Mouse (Mus musculus): ENCODE data around the gene Zfp511. TPM values are rescaled to one million over a fixed set of nuclear protein-coding genes. Genes with fewer than 3 reads are reported as not detected.
A peak's percentile ranks its signal among the peaks of the same experiment; 100 is the strongest.

Zfp511 gene
- polyA plus RNA-seq, 1 experiment from 2014 or later = 41.5 TPM

DNA sequence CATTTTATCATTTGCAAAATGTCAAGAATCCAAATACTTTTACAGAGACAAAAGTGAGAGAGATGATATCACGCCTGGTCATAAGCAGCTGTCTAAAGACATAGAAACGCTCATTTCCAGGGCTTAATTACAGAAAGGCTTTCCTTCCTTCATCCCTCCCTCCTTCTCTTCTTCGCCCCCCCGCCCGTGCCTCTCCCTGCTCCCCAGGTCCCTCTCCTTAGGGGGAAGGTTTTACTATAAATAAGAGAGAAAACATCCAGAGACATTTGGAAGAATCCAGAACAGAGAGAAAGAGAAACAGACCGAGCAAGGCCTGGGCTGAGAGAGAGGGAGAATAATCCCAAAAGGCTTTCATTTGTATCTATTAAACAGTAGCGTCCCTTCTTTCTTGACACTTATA, 735 bp upstream of the Zfp511 start:
- Histone ChIP-seq H3K4me1 (replicated peaks; ENCODE audit: control insufficient read depth, insufficient read depth, low read length) (peaks cover 13% of the 10 kb centered on the region), H3K4me3 (ENCODE audit: low read depth, low read length) (peak overlapping the region; percentile 99), H3K9ac (ENCODE audit: low read length) (peak overlapping the region; percentile 77), H3K9me3 (ENCODE audit: control insufficient read depth, low read length) (no peaks in the 10 kb centered on the region), H3K27ac (ENCODE audit: low read depth) (peak overlapping the region; percentile 88; the same call in 1 of the 2 replicates), H3K36me3 (ENCODE audit: control insufficient read depth, insufficient read depth, low read length) (peaks cover 45% of the 10 kb centered on the region), H3K27me3 (replicated peaks; ENCODE audit: control insufficient read depth, insufficient read depth, low read length) (no peaks in the 10 kb centered on the region), H3K4me2 (ENCODE audit: low read length) (peak overlapping the region; percentile 74)
- no peak for DNase-seq (ENCODE audit: low spot score)
- no peak for ATAC-seq (replicated peaks; ENCODE audit: low FRiP score, low TSS enrichment, low read depth)
- 15% methylated on average over 7 of the region's 7 CpGs for WGBS

DNA sequence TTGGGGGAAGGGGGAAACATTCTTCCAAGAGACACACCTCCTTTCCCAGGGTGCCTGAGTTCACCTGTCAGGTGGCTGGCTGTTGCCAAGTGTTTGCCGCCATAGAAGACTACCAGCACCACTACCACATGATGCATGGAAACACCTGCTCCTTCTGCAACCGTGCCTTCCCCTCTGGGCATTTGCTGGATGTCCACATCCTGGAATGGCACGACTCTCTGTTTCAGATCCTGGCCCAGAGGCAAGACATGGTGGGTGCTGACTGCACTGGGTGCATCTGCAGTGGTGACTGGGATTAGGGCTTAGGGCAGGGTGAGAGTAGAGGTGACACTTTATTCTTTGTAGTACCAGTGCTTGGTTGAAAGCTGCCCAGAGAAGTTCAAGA, 972 bp downstream of the Zfp511 start:
- peaks cover 13% of the 10 kb centered on the region for H3K4me1 ChIP-seq (replicated peaks; ENCODE audit: control insufficient read depth, insufficient read depth, low read length)
- peak overlapping the region; percentile 74 for H3K4me2 ChIP-seq (ENCODE audit: low read length)
- H3K27ac ChIP-seq (ENCODE audit: low read depth) = no peak overlapping the region
- peak overlapping the region; percentile 99 for H3K4me3 ChIP-seq (ENCODE audit: low read depth, low read length)
- H3K9ac ChIP-seq (ENCODE audit: low read length) = peak overlapping the region; percentile 77; the same call in 1 of the 2 replicates
- H3K27me3 ChIP-seq (replicated peaks; ENCODE audit: control insufficient read depth, insufficient read depth, low read length) = no peaks in the 10 kb centered on the region
- WGBS = 50% methylated on average over 3 of the region's 3 CpGs
- ATAC-seq (replicated peaks; ENCODE audit: low FRiP score, low TSS enrichment, low read depth) (no peak), DNase-seq (ENCODE audit: low spot score) (no peak)
- no peaks in the 10 kb centered on the region for H3K9me3 ChIP-seq (ENCODE audit: control insufficient read depth, low read length)
- peaks cover 30% of the 10 kb centered on the region for H3K36me3 ChIP-seq (ENCODE audit: control insufficient read depth, insufficient read depth, low read length)

DNA sequence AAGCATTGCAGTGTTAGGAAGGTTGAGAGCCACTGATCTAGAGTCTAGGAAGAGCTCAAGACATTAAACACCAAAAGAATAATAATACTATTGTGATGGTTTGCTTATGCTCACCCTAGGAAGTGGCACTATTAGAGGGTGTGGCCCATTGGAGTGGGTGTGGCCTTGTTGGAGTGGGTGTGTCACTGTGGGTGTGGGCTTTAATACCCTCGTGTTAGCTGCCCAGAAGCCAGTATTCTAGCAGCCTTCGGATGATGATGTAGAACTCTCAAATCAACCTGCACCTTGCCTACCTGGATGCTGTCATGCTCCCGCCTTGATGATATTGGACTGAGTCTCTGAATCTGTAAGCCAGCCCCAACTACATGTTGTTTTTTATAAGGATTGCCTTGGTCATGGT, 6.5 kb downstream of the Zfp511 start:
- peaks cover 12% of the 10 kb centered on the region for H3K36me3 ChIP-seq (ENCODE audit: control insufficient read depth, insufficient read depth, low read length)
- H3K4me3 ChIP-seq (ENCODE audit: low read depth, low read length) = no peak overlapping the region
- H3K9ac ChIP-seq (ENCODE audit: low read length) = no peak overlapping the region
- peaks cover 34% of the 10 kb centered on the region for H3K27me3 ChIP-seq (replicated peaks; ENCODE audit: control insufficient read depth, insufficient read depth, low read length)
- H3K4me1 ChIP-seq (replicated peaks; ENCODE audit: control insufficient read depth, insufficient read depth, low read length) = no peaks in the 10 kb centered on the region
- WGBS = 63% methylated on average over 3 of the region's 3 CpGs
- no peak overlapping the region for H3K27ac ChIP-seq (ENCODE audit: low read depth)
- H3K4me2 ChIP-seq (ENCODE audit: low read length) = no peak overlapping the region
- ATAC-seq (replicated peaks; ENCODE audit: low FRiP score, low TSS enrichment, low read depth) (no peak), DNase-seq (ENCODE audit: low spot score) (no peak)
- no peaks in the 10 kb centered on the region for H3K9me3 ChIP-seq (ENCODE audit: control insufficient read depth, low read length)

DNA sequence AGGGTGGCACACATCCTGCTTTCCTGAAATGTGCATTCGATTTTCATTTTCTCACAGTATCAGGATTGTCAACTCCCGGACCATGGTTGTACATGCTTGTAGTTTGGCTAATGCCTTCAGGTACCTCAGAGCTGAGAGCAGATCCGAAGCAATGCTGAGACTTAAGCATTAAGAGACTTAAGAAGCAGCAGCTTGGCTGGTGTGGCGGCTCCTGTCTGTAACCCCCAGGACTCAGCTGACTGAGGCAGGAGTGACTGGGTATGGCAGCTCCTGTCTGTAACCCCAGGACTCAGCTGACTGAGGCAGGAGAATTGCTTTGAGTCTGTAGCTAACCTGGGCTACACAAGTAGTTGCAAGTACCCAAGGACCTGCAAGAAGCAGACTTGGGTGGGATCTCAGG, 9.4 kb downstream of the Zfp511 start:
- H3K27ac ChIP-seq (ENCODE audit: low read depth) = no peak overlapping the region
- H3K4me3 ChIP-seq (ENCODE audit: low read depth, low read length) = no peak overlapping the region
- H3K9me3 ChIP-seq (ENCODE audit: control insufficient read depth, low read length) = no peaks in the 10 kb centered on the region
- ATAC-seq (replicated peaks; ENCODE audit: low FRiP score, low TSS enrichment, low read depth) (no peak), DNase-seq (ENCODE audit: low spot score) (no peak)
- H3K4me2 ChIP-seq (ENCODE audit: low read length) = no peak overlapping the region
- H3K27me3 ChIP-seq (replicated peaks; ENCODE audit: control insufficient read depth, insufficient read depth, low read length) = peaks cover 62% of the 10 kb centered on the region
- H3K9ac ChIP-seq (ENCODE audit: low read length) = no peak overlapping the region
- H3K36me3 ChIP-seq (ENCODE audit: control insufficient read depth, insufficient read depth, low read length) = peaks cover 2% of the 10 kb centered on the region; the same call in 1 of the 2 replicates
- WGBS = 71% methylated on average over 4 of the region's 4 CpGs
- peaks cover 5% of the 10 kb centered on the region; the same call in 1 of the 2 replicates for H3K4me1 ChIP-seq (replicated peaks; ENCODE audit: control insufficient read depth, insufficient read depth, low read length)

DNA sequence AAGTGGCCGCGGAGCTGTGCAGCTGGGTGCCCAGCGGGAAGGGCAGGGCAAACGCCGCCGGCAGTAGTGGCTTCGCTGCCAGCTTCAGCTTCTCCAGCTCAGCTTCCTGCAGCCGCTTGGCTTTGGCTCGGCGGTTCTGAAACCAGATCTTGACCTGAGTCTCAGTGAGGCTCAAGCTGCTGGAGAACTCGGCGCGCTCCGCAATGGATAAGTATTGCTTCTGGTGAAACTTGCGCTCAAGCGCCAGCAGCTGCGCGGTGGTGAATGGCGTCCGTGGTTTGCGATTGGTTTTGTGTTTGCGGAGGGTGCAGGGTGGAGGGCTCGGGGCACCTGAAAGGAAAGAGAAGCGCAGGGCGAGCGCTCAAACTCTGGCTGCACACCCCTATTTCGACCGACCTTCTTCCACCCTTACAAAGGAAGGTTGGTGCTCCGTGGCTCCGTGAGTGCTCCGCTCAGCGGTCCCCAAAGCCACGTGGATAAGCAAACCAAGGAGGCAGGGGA, 11.7 kb downstream of the Zfp511 start:
- Histone ChIP-seq H3K27me3 (replicated peaks; ENCODE audit: control insufficient read depth, insufficient read depth, low read length) (peaks cover 83% of the 10 kb centered on the region), H3K9me3 (ENCODE audit: control insufficient read depth, low read length) (no peaks in the 10 kb centered on the region), H3K4me2 (ENCODE audit: low read length) (peak overlapping the region; percentile 41), H3K27ac (ENCODE audit: low read depth) (no peak overlapping the region), H3K4me1 (replicated peaks; ENCODE audit: control insufficient read depth, insufficient read depth, low read length) (peaks cover 5% of the 10 kb centered on the region; the same call in 1 of the 2 replicates), H3K9ac (ENCODE audit: low read length) (no peak overlapping the region), H3K4me3 (ENCODE audit: low read depth, low read length) (peak overlapping the region; percentile 25), H3K36me3 (ENCODE audit: control insufficient read depth, insufficient read depth, low read length) (no peaks in the 10 kb centered on the region)
- ATAC-seq (replicated peaks; ENCODE audit: low FRiP score, low TSS enrichment, low read depth) = no peak
- WGBS = under 1% methylated on average over 33 of the region's 33 CpGs
- peak; percentile 71 for DNase-seq (ENCODE audit: low spot score)

DNA sequence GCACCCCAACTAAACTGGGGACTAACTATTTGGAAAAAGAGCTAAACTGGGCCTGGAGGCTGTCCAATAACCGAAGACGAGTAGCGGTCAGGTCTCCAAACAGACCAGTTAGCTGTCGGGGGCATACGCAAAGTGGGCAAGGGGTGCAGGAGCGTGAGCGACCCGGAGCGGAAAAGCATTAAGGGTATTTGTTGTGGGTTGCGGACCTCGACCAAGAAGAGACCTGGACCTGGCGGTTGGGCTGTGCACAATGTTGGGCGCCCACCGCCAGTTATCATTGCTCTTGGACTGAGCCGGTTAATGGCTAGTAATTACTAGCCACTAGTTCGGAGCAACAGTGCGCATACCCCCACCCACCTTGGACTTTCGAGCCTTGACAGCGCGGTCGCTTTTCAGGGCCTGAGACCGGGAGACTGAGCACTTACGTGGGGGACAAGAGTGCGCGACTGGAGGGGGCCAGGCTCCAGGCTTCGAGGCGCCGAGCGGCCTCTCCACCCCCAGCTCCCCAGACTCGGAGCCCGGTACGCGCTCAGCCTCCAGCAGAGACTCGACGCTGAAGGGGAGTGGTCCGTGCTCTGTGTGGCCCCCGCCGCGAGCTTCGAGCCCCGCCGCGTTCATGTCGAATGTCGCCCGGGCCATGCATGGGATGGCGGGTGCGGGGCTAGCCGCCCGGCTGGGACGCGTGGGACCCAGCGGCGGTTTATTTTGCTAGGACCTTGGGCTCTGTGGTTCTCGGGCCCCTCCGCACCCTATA, 12.3 kb downstream of the Zfp511 start, which contains the start of gene Msx3:
Gene Msx3, minus strand, starts transcription at position 729 of the 754 bp plus-strand sequence.
- no peak within 1 kb of the TSS for H3K27ac ChIP-seq (ENCODE audit: low read depth)
- H3K27me3 ChIP-seq (replicated peaks; ENCODE audit: control insufficient read depth, insufficient read depth, low read length) = peaks cover 90% of the 10 kb centered on the region
- peak within 1 kb of the TSS; percentile 37 for H3K4me3 ChIP-seq (ENCODE audit: low read depth, low read length)
- 1% methylated on average over 56 of the region's 56 CpGs for WGBS
- H3K36me3 ChIP-seq (ENCODE audit: control insufficient read depth, insufficient read depth, low read length) = no peaks in the 10 kb centered on the region
- peak within 1 kb of the TSS; percentile 56 for H3K4me2 ChIP-seq (ENCODE audit: low read length)
- peaks cover 5% of the 10 kb centered on the region; the same call in 1 of the 2 replicates for H3K4me1 ChIP-seq (replicated peaks; ENCODE audit: control insufficient read depth, insufficient read depth, low read length)
- H3K9me3 ChIP-seq (ENCODE audit: control insufficient read depth, low read length) = no peaks in the 10 kb centered on the region
- DNase-seq (ENCODE audit: low spot score) = peak; percentile 71
- no peak within 1 kb of the TSS for H3K9ac ChIP-seq (ENCODE audit: low read length)
- ATAC-seq (replicated peaks; ENCODE audit: low FRiP score, low TSS enrichment, low read depth) = peak; percentile 41; the same call in 1 of the 2 replicates

DNA sequence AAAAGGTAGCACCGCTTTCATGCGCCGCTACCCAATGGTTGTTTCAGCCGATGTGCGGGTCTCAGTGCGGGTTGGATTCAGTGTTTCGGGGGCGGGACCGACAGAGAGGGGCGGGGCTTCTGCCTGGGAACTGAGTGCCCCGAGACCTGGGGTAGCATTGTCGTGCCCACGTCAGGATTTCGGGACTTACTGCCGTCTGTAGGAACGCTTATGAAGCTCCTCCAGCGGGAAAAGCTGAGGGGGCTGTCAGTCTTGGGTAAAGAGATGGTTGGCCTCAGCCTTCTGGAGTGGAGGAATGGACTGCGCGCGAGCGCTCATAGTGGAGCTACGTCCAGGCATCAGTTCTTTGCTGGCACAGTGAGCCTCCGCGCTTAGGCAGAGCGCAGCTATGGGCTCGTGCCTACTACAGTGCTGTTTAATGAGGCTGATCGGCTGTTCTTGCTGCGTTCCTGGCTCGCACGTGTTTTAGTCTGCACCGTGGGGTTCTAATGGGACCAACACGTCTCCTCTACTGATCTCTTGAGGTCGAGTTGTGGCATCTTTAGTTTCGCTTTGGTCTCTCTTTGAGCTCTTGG, 13.0 kb downstream of the Zfp511 start:
- peaks cover 92% of the 10 kb centered on the region for H3K27me3 ChIP-seq (replicated peaks; ENCODE audit: control insufficient read depth, insufficient read depth, low read length)
- H3K36me3 ChIP-seq (ENCODE audit: control insufficient read depth, insufficient read depth, low read length) = no peaks in the 10 kb centered on the region
- H3K4me3 ChIP-seq (ENCODE audit: low read depth, low read length) = peak overlapping the region; percentile 37
- H3K4me1 ChIP-seq (replicated peaks; ENCODE audit: control insufficient read depth, insufficient read depth, low read length) = peaks cover 5% of the 10 kb centered on the region; the same call in 1 of the 2 replicates
- H3K9me3 ChIP-seq (ENCODE audit: control insufficient read depth, low read length) = no peaks in the 10 kb centered on the region
- no peak overlapping the region for H3K27ac ChIP-seq (ENCODE audit: low read depth)
- H3K4me2 ChIP-seq (ENCODE audit: low read length) = peak overlapping the region; percentile 56
- 1% methylated on average over 34 of the region's 34 CpGs for WGBS
- H3K9ac ChIP-seq (ENCODE audit: low read length) = no peak overlapping the region
- DNase-seq (ENCODE audit: low spot score) (peak; percentile 76), ATAC-seq (replicated peaks; ENCODE audit: low FRiP score, low TSS enrichment, low read depth) (peak; percentile 10; the same call in 1 of the 2 replicates)

DNA sequence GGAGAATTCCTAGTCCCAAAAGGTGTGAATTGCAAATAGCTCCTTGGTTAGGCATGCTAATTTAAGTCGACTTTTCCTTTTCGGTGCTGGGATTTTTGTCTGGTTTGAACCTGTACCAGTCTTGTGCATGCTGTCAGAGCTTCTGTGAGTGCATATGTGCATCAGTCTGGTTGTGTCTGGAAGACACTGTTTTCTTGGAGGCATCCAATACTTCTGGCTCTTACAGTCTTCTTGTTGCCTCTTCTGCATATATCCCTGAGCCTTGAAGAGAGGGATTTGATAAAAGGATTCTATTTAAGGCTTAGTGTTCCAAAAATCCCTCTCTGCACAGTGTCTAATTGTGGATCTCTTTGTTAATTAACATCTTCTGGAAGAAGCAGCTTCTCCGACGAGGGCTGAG, 17.9 kb downstream of the Zfp511 start:
- Histone ChIP-seq H3K27ac (ENCODE audit: low read depth) (no peak overlapping the region), H3K27me3 (replicated peaks; ENCODE audit: control insufficient read depth, insufficient read depth, low read length) (peaks cover 83% of the 10 kb centered on the region), H3K4me1 (replicated peaks; ENCODE audit: control insufficient read depth, insufficient read depth, low read length) (peaks cover 9% of the 10 kb centered on the region; the same call in 1 of the 2 replicates), H3K4me2 (ENCODE audit: low read length) (no peak overlapping the region), H3K36me3 (ENCODE audit: control insufficient read depth, insufficient read depth, low read length) (no peaks in the 10 kb centered on the region), H3K9ac (ENCODE audit: low read length) (no peak overlapping the region), H3K4me3 (ENCODE audit: low read depth, low read length) (no peak overlapping the region), H3K9me3 (ENCODE audit: control insufficient read depth, low read length) (no peaks in the 10 kb centered on the region)
- DNase-seq (ENCODE audit: low spot score) (no peak), ATAC-seq (replicated peaks; ENCODE audit: low FRiP score, low TSS enrichment, low read depth) (no peak)
- 79% methylated on average over 4 of the region's 4 CpGs for WGBS

Measured in intestine, embryonic 14.5 days (tissue).